Mouse (Mus musculus) retina, adult 2 months (tissue): ENCODE results near the gene Ddx49.
A peak's percentile ranks its signal among the peaks of the same experiment; 100 is the strongest.

Experiments used
- DNase-seq: peaks from one replicate; pipeline ENCODE4 v3.0.0-alpha.2; 2012; ENCODE audit warnings: low read depth, low spot score

Gene Ddx49

DNA sequence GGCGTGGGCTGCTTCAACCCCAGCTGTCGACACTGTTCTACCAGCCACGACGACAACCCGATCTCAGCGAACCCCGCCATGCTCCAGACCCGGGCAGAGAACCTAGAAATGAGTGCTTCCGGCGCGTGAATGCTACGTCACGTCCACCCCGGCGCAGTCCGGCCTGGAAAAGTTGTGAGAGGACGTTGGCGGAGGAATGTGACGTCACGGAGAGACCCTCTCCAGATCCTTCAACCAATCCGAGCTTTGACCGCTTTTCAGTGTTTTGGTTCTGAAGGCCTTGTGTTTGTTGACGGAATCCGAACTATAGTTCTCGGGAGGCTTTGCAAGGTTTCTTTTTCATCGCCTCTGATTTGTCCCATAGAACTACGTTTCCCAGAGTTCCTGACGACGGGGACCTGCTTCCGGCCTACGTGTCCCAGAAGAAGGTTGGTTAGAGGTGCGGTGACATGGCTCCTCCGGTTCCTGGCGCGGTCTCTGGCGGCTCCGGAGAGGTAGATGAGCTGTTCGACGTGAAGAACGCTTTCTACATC lies at the start of gene Ddx49, which contains the start of gene Cope:
TSS of gene Ddx49 (minus strand) at position 132 of the 533 bp plus-strand sequence.
TSS of gene Cope (plus strand) at position 161 of the 533 bp plus-strand sequence.
- peak; percentile 90 for DNase-seq

DNA sequence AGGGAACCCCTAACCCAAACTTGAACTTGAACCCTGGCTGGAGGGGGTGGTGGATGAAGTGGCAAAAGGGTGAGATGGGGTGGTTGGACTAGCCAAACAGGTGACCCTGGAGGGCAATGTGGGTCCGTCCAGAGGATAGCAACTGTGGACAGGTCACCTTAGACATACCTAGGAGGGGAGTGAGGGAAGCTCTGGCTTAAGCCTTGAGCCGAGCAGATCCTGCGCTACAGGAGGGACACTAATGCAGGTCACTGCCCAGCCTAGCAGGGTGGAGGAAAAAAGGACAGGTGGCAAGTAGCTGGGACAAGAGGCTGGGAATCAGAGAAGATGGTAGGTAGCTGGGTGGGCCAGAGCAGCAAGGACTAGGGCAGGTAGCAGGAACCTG lies 49.7 kb upstream of the Ddx49 start:
- DNase-seq = no peak

DNA sequence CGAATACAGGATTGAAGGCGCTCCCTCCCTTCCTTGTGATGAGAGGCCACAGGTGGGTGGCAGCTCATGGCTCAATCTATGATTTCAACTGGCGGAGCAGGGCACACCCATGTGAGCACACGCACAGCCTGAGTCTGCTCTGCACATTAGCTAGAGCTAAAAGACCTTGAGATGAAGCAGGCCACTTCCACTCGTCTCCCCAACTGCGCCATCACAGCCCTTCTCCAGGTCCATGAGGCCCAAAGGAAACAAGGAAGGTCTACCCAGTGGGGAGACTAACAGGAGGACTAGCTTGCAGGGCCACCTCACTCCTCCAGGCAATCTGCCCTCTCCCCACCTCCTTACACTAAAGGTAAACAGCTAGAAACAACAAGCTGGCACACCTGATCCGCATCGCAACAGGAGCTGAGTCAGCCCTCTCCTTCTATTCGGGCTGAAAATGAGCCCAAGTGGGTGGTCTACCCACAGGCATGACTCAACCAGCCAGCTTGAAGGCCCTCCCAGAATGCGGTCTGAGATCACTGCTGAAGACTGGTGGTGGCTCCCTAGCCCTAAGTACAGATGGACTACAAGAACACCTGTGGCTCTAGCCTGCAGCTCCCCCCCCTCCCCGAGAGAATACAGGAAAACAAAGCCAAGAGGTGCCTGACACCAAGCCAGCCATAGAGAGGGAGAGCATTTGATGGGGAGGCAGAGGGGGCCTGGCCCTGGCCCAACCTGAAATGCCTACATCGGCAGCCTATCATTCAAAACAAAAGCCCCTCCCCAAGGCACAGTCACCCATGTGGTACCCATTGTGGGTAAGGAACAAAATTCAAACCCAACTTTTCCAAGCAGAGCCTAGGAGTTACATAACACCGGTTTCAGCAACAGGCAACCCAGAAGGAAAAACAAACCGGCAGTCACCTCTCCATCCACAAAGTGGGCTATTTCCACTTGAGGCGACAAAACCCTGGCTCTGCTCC lies 49.0 kb upstream of the Ddx49 start:
- DNase-seq = no peak

DNA sequence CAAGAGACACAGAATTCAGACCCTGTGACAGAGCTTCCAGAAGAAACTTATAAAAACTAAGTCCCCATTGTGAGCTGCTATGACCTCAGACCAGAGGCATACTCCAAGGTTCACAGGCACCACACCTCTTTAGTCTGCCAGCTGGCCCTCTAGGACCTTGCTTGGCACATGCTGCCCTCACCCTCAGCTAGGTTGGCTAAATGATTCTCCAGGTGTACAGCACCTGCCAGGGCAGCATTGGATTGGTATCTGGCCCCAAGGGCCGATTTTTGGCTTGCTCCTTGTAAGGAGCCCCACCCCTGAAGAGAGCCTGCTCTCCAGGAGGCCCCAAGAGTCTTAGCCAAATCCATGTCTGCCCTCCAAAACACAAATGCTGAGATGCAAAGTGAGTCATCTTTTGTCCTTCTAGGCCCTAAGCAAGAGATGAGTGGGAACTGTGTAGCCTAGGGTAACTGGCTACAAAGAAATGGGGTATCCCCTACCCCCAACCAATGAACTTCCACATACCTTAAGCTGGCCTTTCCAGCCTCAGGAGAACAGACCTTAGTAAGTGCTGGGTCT lies 45.7 kb upstream of the Ddx49 start:
- no peak for DNase-seq

DNA sequence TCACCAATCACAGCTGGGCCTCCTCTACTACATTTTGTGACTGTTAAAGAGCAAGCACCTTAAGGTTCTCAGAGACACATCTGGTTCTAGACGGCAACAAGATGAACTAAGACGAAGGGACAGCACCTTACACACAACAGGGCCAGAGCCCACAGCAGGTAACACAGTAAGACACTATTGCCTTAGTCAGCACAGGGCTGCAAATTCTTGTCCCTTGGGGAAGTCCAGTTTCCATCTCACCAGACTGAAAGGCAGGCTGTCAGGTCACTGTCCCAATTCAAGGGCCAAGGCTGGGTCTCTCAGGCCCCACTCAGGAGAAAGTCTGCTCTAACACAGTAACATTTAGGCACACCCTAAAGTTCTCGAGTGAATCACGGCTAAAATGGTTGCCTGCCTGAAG lies 45.2 kb upstream of the Ddx49 start:
- DNase-seq = no peak

DNA sequence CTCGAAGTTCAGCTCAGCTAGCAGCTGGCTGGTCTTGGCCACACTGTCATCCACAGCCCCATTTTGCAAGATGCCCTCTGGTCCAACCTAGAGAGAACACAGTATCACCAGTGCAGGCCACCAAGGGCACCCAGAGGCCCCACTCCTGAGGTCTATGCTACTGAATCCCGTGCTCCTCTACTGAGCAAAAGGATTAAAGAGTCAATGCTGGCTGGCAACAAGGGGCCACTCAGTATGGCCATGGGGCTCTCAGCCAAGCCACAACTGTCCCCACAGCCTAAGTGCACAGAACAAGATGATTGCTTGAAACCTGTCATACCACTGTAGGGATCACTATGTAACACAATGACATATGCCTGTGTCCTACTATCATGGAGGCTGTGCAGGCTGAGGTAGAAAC lies 42.0 kb upstream of the Ddx49 start:
- no peak for DNase-seq

DNA sequence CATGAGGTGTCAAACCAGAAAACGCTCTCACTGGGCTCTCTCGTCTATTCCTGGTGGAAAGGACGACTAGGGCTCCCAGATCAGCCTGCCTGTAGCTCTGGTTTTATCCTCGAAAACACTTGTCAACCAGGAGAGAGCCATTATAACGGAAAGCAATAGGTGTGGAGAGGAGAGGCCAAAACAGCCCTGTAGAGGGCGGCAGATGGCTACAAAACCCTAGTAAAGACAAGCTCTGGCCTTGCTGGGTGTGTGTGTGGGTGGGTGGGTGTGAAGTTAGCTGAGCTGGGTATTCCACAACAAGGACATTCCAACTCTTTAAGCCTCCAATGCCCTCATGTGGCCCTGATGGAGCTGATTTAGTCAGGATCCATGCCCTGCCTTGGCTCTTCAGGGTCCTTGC lies 41.4 kb upstream of the Ddx49 start:
- no peak for DNase-seq

DNA sequence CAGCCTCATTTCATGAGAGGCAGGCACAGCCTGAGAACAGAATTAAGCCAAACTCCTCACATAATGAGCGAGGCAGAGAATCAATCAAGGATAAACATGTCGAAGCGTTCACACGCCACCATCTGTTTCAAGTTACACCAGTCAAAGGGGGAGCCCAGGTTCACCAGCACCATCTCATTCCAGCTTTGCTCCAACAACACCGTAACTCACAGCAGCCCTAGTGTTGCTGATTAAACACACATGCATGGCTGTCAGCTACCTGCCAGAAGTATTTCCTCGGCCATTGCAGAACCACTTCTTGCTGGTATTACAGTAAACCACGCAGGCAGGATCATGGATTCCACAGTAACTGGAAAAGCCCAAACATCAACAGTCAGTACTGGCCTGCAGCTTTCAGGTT lies 40.8 kb upstream of the Ddx49 start:
- DNase-seq = no peak

DNA sequence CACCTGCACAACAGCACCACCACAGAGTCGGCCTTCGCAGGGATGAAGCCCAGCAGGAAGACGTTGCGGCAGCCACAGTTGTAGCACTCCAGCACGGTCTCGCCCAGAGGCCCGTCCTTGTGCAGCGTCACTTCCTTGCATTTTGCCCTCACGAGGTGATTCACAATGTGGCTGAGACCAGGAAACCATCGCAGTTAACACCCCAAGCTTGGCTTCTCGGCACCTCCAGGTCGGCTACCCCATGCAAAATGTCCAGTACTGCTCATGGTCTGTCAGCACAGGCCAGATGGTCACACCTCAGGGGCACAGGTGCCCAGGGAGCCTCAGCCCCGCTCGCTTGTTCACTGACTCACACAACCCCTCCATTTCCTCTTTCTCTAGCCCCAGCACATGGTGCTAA lies 39.7 kb upstream of the Ddx49 start:
- no peak for DNase-seq

DNA sequence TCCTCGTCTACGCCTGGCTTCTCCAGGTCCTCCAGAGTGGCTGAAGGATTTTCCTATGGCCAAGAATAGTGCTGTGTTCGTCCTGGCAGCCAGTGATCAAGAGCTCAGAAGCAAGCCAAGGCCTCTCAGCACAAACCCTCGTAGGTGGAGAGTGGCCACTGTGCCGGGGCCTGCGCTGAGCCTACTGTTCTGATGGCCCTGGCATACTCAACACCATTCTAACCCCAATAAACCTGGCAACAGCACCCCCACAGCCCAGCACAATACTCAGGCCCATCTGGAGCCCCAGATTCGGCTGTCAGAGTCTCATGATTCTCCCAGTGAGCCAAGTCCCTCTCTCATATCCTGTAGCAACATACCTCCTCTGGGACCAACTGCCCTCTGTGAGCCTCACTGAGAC lies 38.4 kb upstream of the Ddx49 start:
- DNase-seq = no peak

DNA sequence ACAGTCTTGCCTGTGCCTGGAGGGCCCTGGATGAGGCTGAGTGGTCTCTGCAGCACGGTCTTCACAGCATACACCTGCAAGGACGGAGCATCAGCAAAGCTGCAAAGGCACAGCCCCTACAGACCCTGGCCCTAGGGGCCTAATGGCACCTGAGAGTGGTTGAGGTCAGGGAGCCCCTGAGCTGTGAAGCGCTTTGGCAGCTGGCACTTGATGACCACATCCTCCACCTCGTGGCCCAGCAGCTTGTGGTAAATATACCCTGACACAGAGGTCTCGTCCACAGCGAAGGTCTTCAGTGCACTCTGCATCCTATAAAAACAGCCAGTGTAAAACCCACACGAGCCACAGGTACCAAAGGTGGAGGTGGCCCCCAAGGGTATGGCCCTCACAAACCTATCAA lies 36.6 kb upstream of the Ddx49 start:
- DNase-seq = no peak

DNA sequence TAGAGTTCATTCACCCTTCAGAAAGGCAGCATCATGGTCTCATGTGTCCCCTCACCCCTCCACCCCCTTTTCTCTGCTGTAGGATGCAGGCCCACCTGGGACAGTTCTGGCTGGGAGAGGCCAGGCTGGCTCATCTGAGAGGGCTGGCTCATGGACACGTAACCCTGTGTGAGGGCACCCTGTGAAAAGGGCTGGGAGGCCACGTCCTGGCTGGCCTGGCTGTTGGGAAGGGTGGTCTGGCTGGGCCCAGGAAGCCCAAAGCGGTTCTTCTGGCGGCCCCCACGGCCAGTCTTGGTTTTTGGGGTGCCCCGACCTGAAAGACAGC lies 30.6 kb upstream of the Ddx49 start:
- no peak for DNase-seq

DNA sequence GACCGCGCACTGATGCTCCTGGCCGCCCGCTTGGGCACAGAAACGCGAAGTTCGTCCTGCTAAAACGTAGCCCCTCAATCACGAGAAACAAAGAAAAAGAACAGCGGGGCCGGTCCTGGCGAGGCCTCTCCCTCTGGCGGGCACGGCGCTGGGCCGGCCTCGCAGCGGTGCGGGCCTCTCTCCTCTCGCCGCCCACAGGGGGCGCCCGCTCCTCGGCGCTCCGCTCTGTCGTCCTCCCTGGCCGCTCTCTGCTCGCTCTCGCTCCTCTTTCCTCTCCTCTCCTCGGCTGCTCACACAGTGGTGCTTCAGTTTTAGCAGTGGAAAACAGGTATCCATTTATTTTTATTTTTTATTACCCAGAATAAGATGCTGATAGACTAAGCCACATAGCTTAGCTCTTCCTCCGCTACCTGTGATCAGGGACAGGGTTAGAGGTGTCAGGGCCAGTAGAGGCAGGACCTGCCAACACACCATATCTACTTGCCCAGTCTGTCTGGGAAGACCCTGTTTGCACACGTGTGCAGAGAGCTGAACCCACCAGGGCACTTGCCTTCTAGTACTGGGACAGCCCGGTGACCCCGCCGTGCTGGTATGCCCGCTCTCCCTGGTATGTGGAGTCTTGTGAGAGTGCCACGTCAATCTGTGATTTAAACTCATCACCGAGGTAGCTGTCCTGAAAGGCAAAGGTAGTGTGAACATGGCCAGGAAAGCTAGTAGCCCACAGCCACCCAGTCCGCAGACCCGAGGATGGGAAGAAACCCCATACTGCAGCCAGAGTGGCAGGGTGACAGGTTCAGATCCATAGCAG lies 30.0 kb upstream of the Ddx49 start:
- DNase-seq = no peak

DNA sequence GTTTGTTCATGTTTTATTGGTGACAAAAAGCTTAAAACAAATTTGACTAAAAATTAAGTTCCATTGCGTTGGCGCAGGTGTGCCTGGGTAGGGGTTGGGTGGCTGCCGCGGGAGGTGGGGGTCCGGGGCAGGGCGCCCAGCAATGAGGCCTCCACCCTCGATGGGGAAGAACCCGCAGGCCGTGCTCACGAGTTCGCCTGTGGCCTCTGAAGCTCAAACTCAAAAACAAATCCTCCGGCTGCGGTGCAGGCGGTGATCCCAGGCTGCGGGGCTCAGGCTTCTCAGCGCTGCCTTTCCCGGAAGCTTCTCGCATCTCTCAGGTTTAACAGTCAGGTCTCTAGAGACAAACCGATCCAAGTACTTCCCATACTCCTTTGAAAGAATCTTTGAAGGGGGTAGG lies 29.2 kb upstream of the Ddx49 start:
- DNase-seq = no peak

DNA sequence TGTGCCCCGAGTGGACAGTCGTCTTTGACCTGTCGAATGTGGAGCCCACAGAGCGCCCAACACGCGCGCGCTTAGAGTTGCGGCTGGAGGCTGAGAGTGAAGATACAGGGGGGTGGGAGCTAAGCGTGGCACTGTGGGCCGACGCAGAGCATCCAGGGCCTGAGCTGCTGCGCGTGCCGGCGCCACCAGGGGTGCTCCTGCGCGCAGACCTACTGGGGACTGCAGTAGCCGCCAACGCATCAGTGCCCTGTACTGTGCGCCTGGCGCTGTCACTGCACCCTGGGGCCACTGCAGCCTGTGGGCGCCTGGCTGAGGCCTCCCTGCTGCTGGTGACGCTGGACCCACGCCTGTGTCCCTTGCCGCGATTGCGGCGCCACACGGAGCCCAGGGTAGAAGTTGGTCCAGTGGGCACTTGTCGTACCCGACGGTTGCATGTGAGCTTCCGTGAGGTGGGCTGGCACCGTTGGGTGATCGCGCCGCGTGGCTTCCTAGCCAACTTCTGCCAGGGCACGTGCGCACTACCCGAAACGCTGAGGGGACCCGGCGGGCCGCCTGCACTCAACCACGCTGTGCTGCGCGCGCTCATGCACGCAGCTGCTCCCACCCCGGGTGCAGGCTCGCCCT lies 28.6 kb upstream of the Ddx49 start:
- no peak for DNase-seq

DNA sequence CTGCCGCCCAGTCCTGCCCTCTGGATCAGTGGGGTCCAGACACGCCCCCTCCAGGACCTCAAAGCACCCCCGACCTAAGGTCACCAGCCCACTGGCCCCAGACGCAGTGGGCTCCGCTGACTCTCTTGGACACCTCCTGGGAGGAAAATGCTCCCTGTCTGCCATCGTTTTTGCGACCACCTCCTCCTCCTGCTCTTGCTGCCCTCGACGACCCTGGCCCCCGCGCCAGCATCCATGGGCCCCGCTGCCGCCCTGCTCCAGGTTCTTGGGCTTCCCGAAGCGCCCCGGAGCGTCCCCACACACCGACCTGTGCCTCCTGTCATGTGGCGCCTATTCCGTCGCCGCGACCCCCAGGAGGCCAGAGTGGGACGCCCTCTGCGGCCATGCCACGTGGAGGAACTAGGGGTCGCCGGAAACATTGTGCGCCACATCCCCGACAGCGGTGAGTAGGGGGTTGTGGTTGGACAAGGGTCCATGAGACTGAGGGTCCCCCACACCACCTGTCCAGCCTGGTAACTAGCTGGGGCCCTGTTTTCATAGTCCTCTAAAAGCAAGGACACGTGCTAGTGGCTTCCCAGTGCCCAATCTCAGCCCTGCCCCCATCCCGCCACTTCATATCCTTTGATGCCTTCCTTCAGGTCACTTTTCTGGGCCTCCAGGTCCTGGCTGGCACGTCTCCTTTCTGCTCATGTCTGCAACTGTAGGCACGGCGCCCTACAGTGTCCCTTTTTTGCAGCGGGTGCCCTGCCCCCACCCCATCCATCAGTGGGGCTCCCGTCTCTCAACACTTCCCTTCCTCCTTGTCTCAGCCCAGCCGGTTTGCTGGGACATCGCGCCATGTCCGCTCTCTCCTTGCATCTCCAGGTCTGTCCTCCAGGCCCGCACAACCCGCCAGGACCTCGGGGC lies 27.8 kb upstream of the Ddx49 start:
- no peak for DNase-seq

DNA sequence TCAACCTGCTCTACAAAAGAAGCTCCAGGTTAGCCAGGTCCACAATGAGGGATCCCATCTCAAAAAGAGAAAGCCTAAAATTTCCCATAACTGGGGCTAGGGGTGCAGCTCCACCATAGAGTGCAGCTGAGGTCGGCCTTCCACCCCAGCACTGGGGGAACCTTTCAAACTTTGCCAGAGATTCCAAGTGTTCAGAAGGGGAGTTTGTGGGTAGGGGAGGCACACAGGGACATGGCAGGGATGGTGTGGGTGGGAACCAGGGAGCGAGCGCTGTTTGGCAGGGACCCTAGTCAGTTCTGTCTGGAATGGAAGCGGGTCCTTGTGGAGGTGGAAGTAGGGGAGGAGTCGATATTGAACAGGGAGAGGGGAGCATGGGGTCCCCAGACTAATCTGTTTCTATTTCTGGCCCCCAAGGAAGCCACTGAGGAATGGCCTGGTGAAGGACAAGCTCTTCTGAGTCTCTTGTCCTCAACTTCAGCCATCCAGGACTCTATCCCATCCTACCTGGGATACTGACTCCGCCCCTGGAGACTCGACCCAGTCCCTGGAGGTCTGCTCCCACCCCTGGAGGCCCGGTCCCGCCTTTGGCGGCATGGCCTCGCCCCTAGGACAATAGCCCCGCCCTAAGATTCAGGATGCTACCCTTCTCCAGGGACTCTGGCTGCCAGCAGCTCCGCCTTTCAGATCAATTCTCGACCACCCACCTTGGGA lies 27.0 kb upstream of the Ddx49 start, which contains the start of gene Gdf1:
TSS of gene Gdf1 (plus strand) at position 694 of the 711 bp plus-strand sequence.
- DNase-seq = no peak

DNA sequence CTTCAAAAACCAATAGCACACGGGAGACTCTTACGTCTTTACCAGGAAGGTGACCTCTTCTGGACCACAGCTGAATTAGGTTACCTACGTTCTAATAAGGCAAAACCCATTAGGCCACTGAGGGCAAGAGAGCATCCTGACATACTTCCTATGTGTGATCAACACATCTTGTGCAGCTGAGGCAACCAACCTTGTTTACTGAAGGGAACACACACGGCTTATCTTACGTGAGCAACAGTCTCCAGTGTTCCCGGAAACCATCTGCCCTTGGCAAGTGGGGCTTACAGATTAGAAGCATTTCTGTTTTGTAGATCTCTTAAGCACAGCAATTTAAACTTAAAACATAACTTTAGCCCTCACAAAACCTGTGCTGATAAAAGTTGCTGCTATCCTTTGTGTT lies 25.2 kb upstream of the Ddx49 start:
- no peak for DNase-seq

DNA sequence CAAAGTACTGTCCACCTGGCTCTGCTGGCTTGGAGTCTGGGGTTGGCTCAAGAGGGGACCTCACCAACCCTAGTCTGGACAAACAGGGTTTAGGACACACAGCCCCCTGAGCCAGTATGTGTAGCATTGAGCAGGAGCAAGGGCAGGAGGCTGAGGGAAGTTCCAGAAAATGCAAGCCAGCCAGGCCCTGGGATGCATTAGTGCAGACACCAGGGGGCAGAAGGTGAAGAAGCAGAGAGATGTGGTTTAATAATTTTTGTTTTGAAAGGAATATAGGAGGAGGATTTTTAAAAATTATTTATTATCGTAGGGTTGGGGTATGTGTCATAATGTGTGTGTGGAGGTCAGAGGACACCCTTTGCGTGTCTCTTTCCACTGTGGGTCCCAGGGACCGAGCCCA lies 21.4 kb upstream of the Ddx49 start:
- no peak for DNase-seq

DNA sequence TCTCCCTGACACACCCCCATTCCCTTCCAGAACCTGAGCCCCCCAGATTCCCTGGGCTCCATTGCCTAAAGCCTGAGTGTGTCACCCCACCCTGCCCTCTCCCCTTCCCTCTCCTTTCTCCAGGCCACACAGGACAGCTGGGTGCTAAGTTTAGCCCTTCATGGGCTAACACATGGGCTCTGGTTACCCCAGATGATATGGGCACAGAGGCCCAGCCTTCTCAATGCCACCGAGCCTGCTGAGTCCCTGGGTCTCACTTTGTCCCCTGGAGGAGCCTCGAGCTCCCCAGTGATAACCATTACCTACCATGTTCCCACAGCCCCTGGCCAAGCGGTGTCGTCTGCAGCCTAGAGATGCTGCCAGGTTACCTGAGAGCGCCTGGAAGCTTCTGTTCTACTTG lies 15.6 kb upstream of the Ddx49 start:
- DNase-seq = no peak
